Mouse (Mus musculus) kidney, embryonic 14.5 days (tissue): ENCODE data around the gene Acvrl1. TPM values are rescaled to one million over a fixed set of nuclear protein-coding genes. Genes with fewer than 3 reads are reported as not detected.

Experiments used
- microRNA-seq: library from miRNA; unstranded; fragments of <30 nt; microRNA quantifications from one replicate; pipeline ENCODE4, GENCODE M21; 2016
- polyA plus RNA-seq: library from polyadenylated mRNA; unstranded; fragments of >200 nt; fragmentation: Nextera tagmentation; extraction: Ambion mirVana; gene quantifications from 2 replicates; pipeline ENCODE4 v1.2.1, GENCODE M21; 2014

Gene Acvrl1
- polyA plus RNA-seq, 1 experiment from 2014 or later: 8.8 TPM

Small RNAs within 50 kb of the gene (microRNA-seq; reads per million reads assigned to microRNA genes)
- 0.63 reads per million for gene Mir6962

Other genes with a start within 250 kb of the Acvrl1 start
- gene Gm47841, start 81.1 kb upstream of the Acvrl1 start, polyA plus RNA-seq: not detected in 2 replicates
- 0.58 and 0.73 TPM in 2 replicates for gene Fignl2, start 50.0 kb upstream of the Acvrl1 start, polyA plus RNA-seq
- gene Ankrd33, start 12.8 kb upstream of the Acvrl1 start, polyA plus RNA-seq: not detected in 2 replicates
- 6.0 and 7.2 TPM in 2 replicates for gene Acvr1b, start 45.5 kb downstream of the Acvrl1 start, polyA plus RNA-seq
- gene Grasp, start 95.7 kb downstream of the Acvrl1 start, polyA plus RNA-seq: 5.0 and 5.7 TPM in 2 replicates
- gene Nr4a1, start 125.7 kb downstream of the Acvrl1 start, polyA plus RNA-seq: 4.5 and 5.0 TPM in 2 replicates
- 71.8 and 76.5 TPM in 2 replicates for gene Atg101, start 155.8 kb downstream of the Acvrl1 start, polyA plus RNA-seq
- 25.8 and 28.2 TPM in 2 replicates for gene 6030408B16Rik, start 164.7 kb downstream of the Acvrl1 start, polyA plus RNA-seq
- gene Krt80, start 241.6 kb downstream of the Acvrl1 start, polyA plus RNA-seq: 2.4 and 3.6 TPM in 2 replicates